Mouse (Mus musculus): ENCODE results near the gene Trim6. TPM values are rescaled to one million over a fixed set of nuclear protein-coding genes. Genes with fewer than 3 reads are reported as not detected.
A peak's percentile ranks its signal among the peaks of the same experiment; 100 is the strongest.

The Trim6 gene
- 1.9 and 2.3 TPM in 2 replicates for polyA plus RNA-seq (2014; fragmentation: Nextera tagmentation; extraction: Ambion mirVana)

DNA sequence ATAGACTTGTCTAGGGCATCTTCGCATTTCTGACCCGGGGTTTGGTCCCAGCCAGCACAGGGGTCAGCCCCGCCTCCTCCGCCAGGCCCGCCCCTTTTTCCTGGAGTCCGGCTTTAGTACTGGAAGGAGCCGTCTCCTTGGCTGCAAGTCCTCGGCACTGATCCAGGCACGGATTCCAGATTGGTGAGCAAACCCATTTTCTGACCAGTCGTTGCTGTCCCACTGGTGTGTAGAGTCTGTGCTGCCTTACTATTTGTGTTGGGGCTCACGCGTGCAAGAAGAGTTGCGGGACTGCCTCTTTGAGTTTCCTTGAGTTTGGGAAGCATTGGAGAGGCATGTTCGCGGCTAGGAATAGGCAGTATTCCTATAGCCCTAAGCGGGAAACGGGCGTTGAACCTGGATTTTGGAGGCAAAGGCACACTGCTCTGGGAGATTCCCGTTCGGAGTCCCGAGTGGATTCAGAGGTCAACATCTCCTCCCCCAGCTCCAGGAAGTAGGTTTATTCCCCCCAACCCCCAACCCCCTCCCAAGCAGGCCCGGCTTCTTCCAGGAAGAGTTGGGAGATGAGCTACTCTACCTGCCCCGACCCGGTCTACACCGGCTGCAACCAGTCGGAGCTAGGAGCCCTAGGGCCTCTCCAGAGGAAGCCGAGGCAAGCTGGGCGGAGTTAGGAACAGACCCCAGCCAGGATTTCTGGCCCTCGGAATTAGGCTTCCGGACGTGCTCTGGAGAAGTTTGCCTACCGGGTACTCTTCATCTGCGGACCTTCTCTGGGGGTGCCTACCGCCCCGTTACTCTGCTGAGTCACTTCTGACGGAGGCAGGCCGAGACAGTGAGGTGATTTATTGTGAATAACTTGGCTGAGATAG, at the start of gene Trim6:
Gene Trim6, plus strand, starts transcription at position 93 of the 869 bp plus-strand sequence.
- Histone ChIP-seq H3K9me3 (ENCODE audit: control insufficient read depth, low read length) (no peaks in the 10 kb centered on the region), H3K9ac (ENCODE audit: low read length) (peak within 1 kb of the TSS; percentile 75), H3K36me3 (ENCODE audit: control insufficient read depth, insufficient read depth, low read length) (no peaks in the 10 kb centered on the region), H3K4me2 (ENCODE audit: low read length) (peak within 1 kb of the TSS; percentile 80), H3K4me3 (ENCODE audit: control insufficient read depth in 1 of 2, insufficient read depth in 1 of 2, low read depth in 1 of 2, low read length in 2 of 2) (peak within 1 kb of the TSS; percentile 56 to 66), H3K27me3 (ENCODE audit: control insufficient read depth, insufficient read depth, low read length) (no peaks in the 10 kb centered on the region), H3K4me1 (ENCODE audit: control insufficient read depth in 2 of 2, insufficient read depth in 2 of 2, low read length in 2 of 2) (peaks cover 0 to 5% of the 10 kb centered on the region in 2 experiments; a peak in 1 of 4 replicates), H3K27ac (replicated peaks in 1 of 2; ENCODE audit: control insufficient read depth in 1 of 2, insufficient read depth in 1 of 2, low read depth in 2 of 2, low read length in 2 of 2) (peak within 1 kb of the TSS; percentile 53 to 83)
- ATAC-seq (ENCODE audit: insufficient number of reproducible peaks, insufficient read depth, low FRiP score, low read depth) = peak; percentile 81
- WGBS = 1% methylated on average over 37 of the region's 37 CpGs

DNA sequence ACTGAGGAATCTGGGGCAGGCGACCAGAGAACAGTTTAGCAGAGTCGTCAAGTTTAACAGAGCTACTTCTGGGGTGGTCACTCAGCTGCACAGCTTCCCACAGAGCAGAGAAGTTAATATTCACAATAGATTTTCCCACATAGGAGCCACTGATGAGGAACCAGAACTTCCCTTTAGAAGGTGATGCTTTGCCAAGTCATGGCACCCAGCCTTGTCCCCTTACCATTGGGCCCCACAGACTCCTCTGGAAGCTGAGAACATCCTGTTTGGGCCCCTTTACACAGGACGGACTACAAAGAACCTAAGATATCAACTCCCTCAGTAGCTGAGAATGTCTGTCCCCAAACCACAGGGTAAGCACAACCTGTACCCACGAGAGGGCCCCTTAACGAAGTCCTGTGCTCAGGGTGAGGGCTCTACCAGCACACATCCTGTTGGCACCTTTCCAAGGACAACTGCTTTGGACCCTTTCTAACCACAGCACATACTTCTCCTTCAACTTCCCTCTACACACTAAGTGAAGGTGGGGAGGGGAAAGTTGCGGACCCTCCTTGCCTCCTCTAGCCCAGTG, 48.9 kb upstream of the Trim6 start:
- ATAC-seq (ENCODE audit: insufficient number of reproducible peaks, insufficient read depth, low FRiP score, low read depth) = no peak
- H3K9me3 ChIP-seq (ENCODE audit: control insufficient read depth, low read length) = no peaks in the 10 kb centered on the region
- no peak overlapping the region for H3K4me2 ChIP-seq (ENCODE audit: low read length)
- no peaks in the 10 kb centered on the region for H3K36me3 ChIP-seq (ENCODE audit: control insufficient read depth, insufficient read depth, low read length)
- H3K4me3 ChIP-seq (ENCODE audit: control insufficient read depth in 1 of 2, insufficient read depth in 1 of 2, low read depth in 1 of 2, low read length in 2 of 2) = no peak overlapping the region
- H3K4me1 ChIP-seq (ENCODE audit: control insufficient read depth in 2 of 2, insufficient read depth in 2 of 2, low read length in 2 of 2) = no peaks in the 10 kb centered on the region
- H3K9ac ChIP-seq (ENCODE audit: low read length) = no peak overlapping the region
- no peaks in the 10 kb centered on the region for H3K27me3 ChIP-seq (ENCODE audit: control insufficient read depth, insufficient read depth, low read length)
- no peak overlapping the region for H3K27ac ChIP-seq (replicated peaks in 1 of 2; ENCODE audit: control insufficient read depth in 1 of 2, insufficient read depth in 1 of 2, low read depth in 2 of 2, low read length in 2 of 2)
- WGBS = 57% methylated on average over 6 of the region's 6 CpGs

GRCm38 (mm10) chr7:104175085-104175484, 43.5 kb upstream of the Trim6 start:
- ATAC-seq (ENCODE audit: insufficient number of reproducible peaks, insufficient read depth, low FRiP score, low read depth) = no peak
- Histone ChIP-seq H3K9me3 (ENCODE audit: control insufficient read depth, low read length) (no peaks in the 10 kb centered on the region), H3K9ac (ENCODE audit: low read length) (no peak overlapping the region), H3K4me2 (ENCODE audit: low read length) (no peak overlapping the region), H3K4me3 (ENCODE audit: control insufficient read depth in 1 of 2, insufficient read depth in 1 of 2, low read depth in 1 of 2, low read length in 2 of 2) (no peak overlapping the region), H3K27ac (replicated peaks in 1 of 2; ENCODE audit: control insufficient read depth in 1 of 2, insufficient read depth in 1 of 2, low read depth in 2 of 2, low read length in 2 of 2) (no peak overlapping the region), H3K4me1 (ENCODE audit: control insufficient read depth in 2 of 2, insufficient read depth in 2 of 2, low read length in 2 of 2) (no peaks in the 10 kb centered on the region), H3K36me3 (ENCODE audit: control insufficient read depth, insufficient read depth, low read length) (no peaks in the 10 kb centered on the region), H3K27me3 (ENCODE audit: control insufficient read depth, insufficient read depth, low read length) (no peaks in the 10 kb centered on the region)
- WGBS = 75% methylated on average over 1 of the region's 1 CpGs

DNA sequence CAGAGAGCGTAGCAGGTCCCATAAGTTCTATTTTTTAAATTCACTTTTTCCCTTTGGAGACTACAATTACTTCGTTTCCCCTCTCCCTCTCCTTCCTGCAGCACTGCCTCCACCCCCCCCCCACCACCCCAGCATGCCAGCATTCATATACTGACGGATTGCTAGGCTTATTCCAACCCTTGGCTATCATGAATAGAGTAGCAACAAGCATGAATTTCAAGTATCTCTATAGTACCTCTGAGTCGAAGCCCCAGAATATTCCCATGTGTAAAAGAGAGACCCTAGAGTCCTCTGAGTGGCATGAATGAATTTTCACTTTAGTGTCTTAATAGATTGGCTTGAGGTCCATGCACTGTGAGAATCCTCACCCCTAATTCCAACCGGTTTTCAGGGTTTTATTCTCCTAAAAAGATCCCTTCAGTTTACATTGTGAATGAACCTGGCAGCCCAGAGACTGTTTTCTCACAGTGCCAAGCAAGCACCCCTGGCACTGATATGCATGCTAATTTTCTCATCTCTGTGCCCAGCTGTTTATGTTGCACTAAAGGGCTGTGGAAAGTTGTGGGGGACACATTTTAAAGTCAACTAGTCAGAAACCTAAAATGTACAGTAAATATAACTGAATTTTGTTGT, 40.1 kb upstream of the Trim6 start:
- no peak overlapping the region for H3K4me3 ChIP-seq (ENCODE audit: control insufficient read depth in 1 of 2, insufficient read depth in 1 of 2, low read depth in 1 of 2, low read length in 2 of 2)
- H3K4me1 ChIP-seq (ENCODE audit: control insufficient read depth in 2 of 2, insufficient read depth in 2 of 2, low read length in 2 of 2) = no peaks in the 10 kb centered on the region
- H3K27ac ChIP-seq (replicated peaks in 1 of 2; ENCODE audit: control insufficient read depth in 1 of 2, insufficient read depth in 1 of 2, low read depth in 2 of 2, low read length in 2 of 2) = no peak overlapping the region
- no peak for ATAC-seq (ENCODE audit: insufficient number of reproducible peaks, insufficient read depth, low FRiP score, low read depth)
- H3K9ac ChIP-seq (ENCODE audit: low read length) = no peak overlapping the region
- no peaks in the 10 kb centered on the region for H3K27me3 ChIP-seq (ENCODE audit: control insufficient read depth, insufficient read depth, low read length)
- no peak overlapping the region for H3K4me2 ChIP-seq (ENCODE audit: low read length)
- 70% methylated on average over 5 of the region's 5 CpGs for WGBS
- H3K36me3 ChIP-seq (ENCODE audit: control insufficient read depth, insufficient read depth, low read length) = no peaks in the 10 kb centered on the region
- no peaks in the 10 kb centered on the region for H3K9me3 ChIP-seq (ENCODE audit: control insufficient read depth, low read length)

DNA sequence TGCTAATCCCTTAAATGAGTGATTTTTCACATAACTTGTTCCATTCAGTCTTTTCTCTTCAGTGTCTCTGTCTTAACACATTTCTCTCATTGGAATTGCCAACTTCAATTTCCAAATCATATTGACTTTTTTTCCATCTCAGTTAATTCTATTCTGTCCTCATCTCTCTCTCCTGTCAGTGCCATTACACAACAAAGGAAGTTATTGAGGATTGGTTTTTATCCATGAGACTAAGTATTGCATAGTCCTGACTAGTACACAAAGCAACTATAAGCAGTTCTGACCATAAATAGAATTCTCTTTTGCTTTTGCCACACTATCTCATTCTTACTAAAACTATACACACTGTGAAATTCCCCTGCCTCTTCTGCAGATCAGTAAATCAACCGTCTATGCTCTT, 39.5 kb upstream of the Trim6 start:
- no peak overlapping the region for H3K4me3 ChIP-seq (ENCODE audit: control insufficient read depth in 1 of 2, insufficient read depth in 1 of 2, low read depth in 1 of 2, low read length in 2 of 2)
- ATAC-seq (ENCODE audit: insufficient number of reproducible peaks, insufficient read depth, low FRiP score, low read depth) = no peak
- no peaks in the 10 kb centered on the region for H3K4me1 ChIP-seq (ENCODE audit: control insufficient read depth in 2 of 2, insufficient read depth in 2 of 2, low read length in 2 of 2)
- no peak overlapping the region for H3K27ac ChIP-seq (replicated peaks in 1 of 2; ENCODE audit: control insufficient read depth in 1 of 2, insufficient read depth in 1 of 2, low read depth in 2 of 2, low read length in 2 of 2)
- 78% methylated on average over 1 of the region's 1 CpGs for WGBS
- no peaks in the 10 kb centered on the region for H3K9me3 ChIP-seq (ENCODE audit: control insufficient read depth, low read length)
- no peak overlapping the region for H3K4me2 ChIP-seq (ENCODE audit: low read length)
- H3K36me3 ChIP-seq (ENCODE audit: control insufficient read depth, insufficient read depth, low read length) = no peaks in the 10 kb centered on the region
- H3K27me3 ChIP-seq (ENCODE audit: control insufficient read depth, insufficient read depth, low read length) = no peaks in the 10 kb centered on the region
- no peak overlapping the region for H3K9ac ChIP-seq (ENCODE audit: low read length)

- Histone ChIP-seq H3K27ac (replicated peaks in 1 of 2; ENCODE audit: control insufficient read depth in 1 of 2, insufficient read depth in 1 of 2, low read depth in 2 of 2, low read length in 2 of 2) (no peak within 1 kb of the TSS), H3K9me3 (ENCODE audit: control insufficient read depth, low read length) (no peaks in the 10 kb centered on the region), H3K9ac (ENCODE audit: low read length) (no peak within 1 kb of the TSS), H3K4me1 (ENCODE audit: control insufficient read depth in 2 of 2, insufficient read depth in 2 of 2, low read length in 2 of 2) (no peaks in the 10 kb centered on the region), H3K4me2 (ENCODE audit: low read length) (no peak within 1 kb of the TSS), H3K27me3 (ENCODE audit: control insufficient read depth, insufficient read depth, low read length) (no peaks in the 10 kb centered on the region), H3K4me3 (ENCODE audit: control insufficient read depth in 1 of 2, insufficient read depth in 1 of 2, low read depth in 1 of 2, low read length in 2 of 2) (no peak within 1 kb of the TSS), H3K36me3 (ENCODE audit: control insufficient read depth, insufficient read depth, low read length) (no peaks in the 10 kb centered on the region)
- 73% methylated on average over 2 of the region's 2 CpGs for WGBS
- ATAC-seq (ENCODE audit: insufficient number of reproducible peaks, insufficient read depth, low FRiP score, low read depth) = no peak
These were observed 35.3 kb upstream of the Trim6 start, which contains the start of gene Olfr648 for GRCm38 (mm10) chr7:104183292-104183691. Gene Olfr648, minus strand, starts transcription at chr7:104183392.

- 49% methylated on average over 9 of the region's 9 CpGs for WGBS
- H3K9ac ChIP-seq (ENCODE audit: low read length) = no peak overlapping the region
- no peaks in the 10 kb centered on the region for H3K4me1 ChIP-seq (ENCODE audit: control insufficient read depth in 2 of 2, insufficient read depth in 2 of 2, low read length in 2 of 2)
- no peak for ATAC-seq (ENCODE audit: insufficient number of reproducible peaks, insufficient read depth, low FRiP score, low read depth)
- no peaks in the 10 kb centered on the region for H3K27me3 ChIP-seq (ENCODE audit: control insufficient read depth, insufficient read depth, low read length)
- H3K9me3 ChIP-seq (ENCODE audit: control insufficient read depth, low read length) = no peaks in the 10 kb centered on the region
- no peaks in the 10 kb centered on the region for H3K36me3 ChIP-seq (ENCODE audit: control insufficient read depth, insufficient read depth, low read length)
- H3K27ac ChIP-seq (replicated peaks in 1 of 2; ENCODE audit: control insufficient read depth in 1 of 2, insufficient read depth in 1 of 2, low read depth in 2 of 2, low read length in 2 of 2) = no peak overlapping the region
- no peak overlapping the region for H3K4me2 ChIP-seq (ENCODE audit: low read length)
- no peak overlapping the region for H3K4me3 ChIP-seq (ENCODE audit: control insufficient read depth in 1 of 2, insufficient read depth in 1 of 2, low read depth in 1 of 2, low read length in 2 of 2)
These were observed 27.3 kb upstream of the Trim6 start for GRCm38 (mm10) chr7:104191275-104191674.

Data from heart, embryonic 14.5 days (tissue).